Mouse (Mus musculus): ENCODE measurements around the gene Gm20878. TPM values are rescaled to one million over a fixed set of nuclear protein-coding genes. Genes with fewer than 3 reads are reported as not detected.

The Gm20878 gene
- 3.1 and 5.0 TPM in 2 replicates for polyA plus RNA-seq (2012; rRNA removed)

GRCm38 (mm10) chr4:41941272-41941671 is at the start of gene Gm20878:
TSS of gene Gm20878 (plus strand) at chr4:41941572.

GRCm38 (mm10) chr4:41903310-41903709 is 38.1 kb upstream of the Gm20878 start, which contains the start of gene Gm21541:
TSS of gene Gm21541 (plus strand) at chr4:41903610.

GRCm38 (mm10) chr4:41965758-41966157 is 24.4 kb downstream of the Gm20878 start, which contains the start of gene Fam205a4:
TSS of gene Fam205a4 (plus strand) at chr4:41966058.

Other genes starting within 250 kb of the Gm20878 start
- 21.2 and 25.5 TPM in 2 replicates for gene Cntfr, start 244.5 kb upstream of the Gm20878 start, polyA plus RNA-seq (2012; rRNA removed)
- gene Il11ra1, start 241.6 kb upstream of the Gm20878 start, polyA plus RNA-seq (2012; rRNA removed): 162 and 259 TPM in 2 replicates
- gene Rpp25l, start 228.0 kb upstream of the Gm20878 start, polyA plus RNA-seq (2012; rRNA removed): 65.6 and 76.5 TPM in 2 replicates
- gene Dctn3, start 218.4 kb upstream of the Gm20878 start, polyA plus RNA-seq (2012; rRNA removed): 61.0 and 63.4 TPM in 2 replicates
- gene Arid3c, start 210.4 kb upstream of the Gm20878 start, polyA plus RNA-seq (2012; rRNA removed): 0.09 TPM in 1 of 2 replicates, not detected in the other
- gene Galt, start 186.3 kb upstream of the Gm20878 start, polyA plus RNA-seq (2012; rRNA removed): 85.7 and 104 TPM in 2 replicates
- 128 and 145 TPM in 2 replicates for gene Sigmar1, start 185.4 kb upstream of the Gm20878 start, polyA plus RNA-seq (2012; rRNA removed)
- 54.6 and 69.8 TPM in 2 replicates for gene Ccl27a, start 167.3 kb upstream of the Gm20878 start, polyA plus RNA-seq (2012; rRNA removed)
- 1.9 and 12.9 TPM in 2 replicates for gene Gm21541, start 38.0 kb upstream of the Gm20878 start, polyA plus RNA-seq (2012; rRNA removed)
- 0.17 and 0.24 TPM in 2 replicates for gene Fam205a4, start 24.5 kb downstream of the Gm20878 start, polyA plus RNA-seq (2012; rRNA removed)
- 0.08 and 0.16 TPM in 2 replicates for gene Gm21093, start 93.2 kb downstream of the Gm20878 start, polyA plus RNA-seq (2012; rRNA removed)
- not detected in 2 replicates for gene Gm3893, start 149.6 kb downstream of the Gm20878 start, polyA plus RNA-seq (2012; rRNA removed)
- gene Gm13304, start 173.2 kb downstream of the Gm20878 start, polyA plus RNA-seq (2012; rRNA removed): not detected in 2 replicates
- gene Gm13306, start 211.9 kb downstream of the Gm20878 start, polyA plus RNA-seq (2012; rRNA removed): not detected in 2 replicates
- not detected in 2 replicates for gene Gm13305, start 227.0 kb downstream of the Gm20878 start, polyA plus RNA-seq (2012; rRNA removed)

All from ovary, adult 2 months (tissue).